Mouse (Mus musculus): ENCODE measurements around the gene Cdkn1a. TPM values are rescaled to one million over a fixed set of nuclear protein-coding genes. Genes with fewer than 3 reads are reported as not detected.
"Not testable (repeated sequence)": the region's sequence is repeated elsewhere in the genome, so short reads cannot be mapped to it uniquely, and the experiment has no call there.

The Cdkn1a gene
- polyA plus RNA-seq, 1 experiment from 2014 or later = 184 TPM

- ATAC-seq = no peak
- WGBS = 93% methylated on average over 6 of the region's 6 CpGs
- no peak overlapping the region for H3K4me3 ChIP-seq (ENCODE audit: low read length)
- H3K27ac ChIP-seq (ENCODE audit: low read depth, low read length) = no peak overlapping the region
- H3K4me2 ChIP-seq (ENCODE audit: low read length) = no peak overlapping the region; the same call in 1 of the 2 replicates
- H3K4me1 ChIP-seq (ENCODE audit: control insufficient read depth, insufficient read depth, low read depth, low read length) = peaks cover 2% of the 10 kb centered on the region; the same call in 1 of the 2 replicates
- H3K27me3 ChIP-seq (replicated peaks; ENCODE audit: control insufficient read depth, insufficient read depth, low read length) = no peaks in the 10 kb centered on the region
- H3K36me3 ChIP-seq (ENCODE audit: control insufficient read depth, insufficient read depth, low read length) = peaks cover 17% of the 10 kb centered on the region
- no peaks in the 10 kb centered on the region for H3K9me3 ChIP-seq (ENCODE audit: control insufficient read depth, low read length)
- H3K9ac ChIP-seq (ENCODE audit: low read depth, low read length) = no peak overlapping the region
Observed at GRCm38 (mm10) chr17:29096245-29096644, 5.5 kb downstream of the Cdkn1a start.

GRCm38 (mm10) chr17:29096851-29097561, 6.2 kb downstream of the Cdkn1a start:
- Histone ChIP-seq H3K9ac (ENCODE audit: low read depth, low read length) (no peak overlapping the region), H3K4me2 (ENCODE audit: low read length) (no peak overlapping the region), H3K36me3 (ENCODE audit: control insufficient read depth, insufficient read depth, low read length) (peaks cover 17% of the 10 kb centered on the region), H3K27ac (ENCODE audit: low read depth, low read length) (no peak overlapping the region), H3K4me1 (ENCODE audit: control insufficient read depth, insufficient read depth, low read depth, low read length) (peaks cover 2% of the 10 kb centered on the region; the same call in 1 of the 2 replicates), H3K4me3 (ENCODE audit: low read length) (no peak overlapping the region), H3K9me3 (ENCODE audit: control insufficient read depth, low read length) (no peaks in the 10 kb centered on the region), H3K27me3 (replicated peaks; ENCODE audit: control insufficient read depth, insufficient read depth, low read length) (no peaks in the 10 kb centered on the region)
- WGBS = 65% methylated on average over 7 of the region's 7 CpGs
- ATAC-seq = no peak

- no peak overlapping the region for H3K4me2 ChIP-seq (ENCODE audit: low read length)
- H3K9ac ChIP-seq (ENCODE audit: low read depth, low read length) = no peak overlapping the region
- H3K9me3 ChIP-seq (ENCODE audit: control insufficient read depth, low read length) = no peaks in the 10 kb centered on the region
- WGBS = 96% methylated on average over 22 of the region's 24 CpGs
- H3K27me3 ChIP-seq (replicated peaks; ENCODE audit: control insufficient read depth, insufficient read depth, low read length) = no peaks in the 10 kb centered on the region
- no peak for ATAC-seq
- peaks cover 17% of the 10 kb centered on the region for H3K36me3 ChIP-seq (ENCODE audit: control insufficient read depth, insufficient read depth, low read length)
- H3K4me1 ChIP-seq (ENCODE audit: control insufficient read depth, insufficient read depth, low read depth, low read length) = peaks cover 2% of the 10 kb centered on the region; the same call in 1 of the 2 replicates
- H3K4me3 ChIP-seq (ENCODE audit: low read length) = no peak overlapping the region
- no peak overlapping the region for H3K27ac ChIP-seq (ENCODE audit: low read depth, low read length)
Observed at GRCm38 (mm10) chr17:29098291-29098690, 7.5 kb downstream of the Cdkn1a start.

GRCm38 (mm10) chr17:29099076-29099475, 8.3 kb downstream of the Cdkn1a start:
- no peak overlapping the region for H3K27ac ChIP-seq (ENCODE audit: low read depth, low read length)
- no peak for ATAC-seq
- no peak overlapping the region for H3K4me2 ChIP-seq (ENCODE audit: low read length)
- no peaks in the 10 kb centered on the region for H3K9me3 ChIP-seq (ENCODE audit: control insufficient read depth, low read length)
- no peak overlapping the region for H3K9ac ChIP-seq (ENCODE audit: low read depth, low read length)
- H3K36me3 ChIP-seq (ENCODE audit: control insufficient read depth, insufficient read depth, low read length) = peaks cover 17% of the 10 kb centered on the region
- H3K4me1 ChIP-seq (ENCODE audit: control insufficient read depth, insufficient read depth, low read depth, low read length) = peaks cover 2% of the 10 kb centered on the region; the same call in 1 of the 2 replicates
- no peak overlapping the region for H3K4me3 ChIP-seq (ENCODE audit: low read length)
- 77% methylated on average over 8 of the region's 8 CpGs for WGBS
- H3K27me3 ChIP-seq (replicated peaks; ENCODE audit: control insufficient read depth, insufficient read depth, low read length) = no peaks in the 10 kb centered on the region

GRCm38 (mm10) chr17:29100627-29101026, 9.9 kb downstream of the Cdkn1a start:
- Histone ChIP-seq H3K4me1 (ENCODE audit: control insufficient read depth, insufficient read depth, low read depth, low read length) (peaks cover 1% of the 10 kb centered on the region; the same call in 1 of the 2 replicates), H3K4me2 (ENCODE audit: low read length) (no peak overlapping the region), H3K4me3 (ENCODE audit: low read length) (no peak overlapping the region), H3K9ac (ENCODE audit: low read depth, low read length) (no peak overlapping the region), H3K36me3 (ENCODE audit: control insufficient read depth, insufficient read depth, low read length) (peaks cover 17% of the 10 kb centered on the region), H3K27ac (ENCODE audit: low read depth, low read length) (no peak overlapping the region), H3K9me3 (ENCODE audit: control insufficient read depth, low read length) (no peaks in the 10 kb centered on the region), H3K27me3 (replicated peaks; ENCODE audit: control insufficient read depth, insufficient read depth, low read length) (no peaks in the 10 kb centered on the region)
- ATAC-seq = no peak
- WGBS = 95% methylated on average over 7 of the region's 7 CpGs

GRCm38 (mm10) chr17:29110356-29110755, 19.6 kb downstream of the Cdkn1a start:
- not testable (repeated sequence) for ATAC-seq; H3K27me3 ChIP-seq (replicated peaks; ENCODE audit: control insufficient read depth, insufficient read depth, low read length); H3K9ac ChIP-seq (ENCODE audit: low read depth, low read length); H3K27ac ChIP-seq (ENCODE audit: low read depth, low read length); H3K4me3 ChIP-seq (ENCODE audit: low read length); H3K9me3 ChIP-seq (ENCODE audit: control insufficient read depth, low read length); H3K4me1 ChIP-seq (ENCODE audit: control insufficient read depth, insufficient read depth, low read depth, low read length); H3K4me2 ChIP-seq (ENCODE audit: low read length); H3K36me3 ChIP-seq (ENCODE audit: control insufficient read depth, insufficient read depth, low read length)
- WGBS = 81% methylated on average over 6 of the region's 6 CpGs

GRCm38 (mm10) chr17:29111332-29111731, 20.6 kb downstream of the Cdkn1a start:
- Histone ChIP-seq H3K4me1 (ENCODE audit: control insufficient read depth, insufficient read depth, low read depth, low read length) (no peaks in the 10 kb centered on the region), H3K4me2 (ENCODE audit: low read length) (no peak overlapping the region), H3K9ac (ENCODE audit: low read depth, low read length) (no peak overlapping the region), H3K27ac (ENCODE audit: low read depth, low read length) (no peak overlapping the region), H3K4me3 (ENCODE audit: low read length) (no peak overlapping the region), H3K36me3 (ENCODE audit: control insufficient read depth, insufficient read depth, low read length) (no peaks in the 10 kb centered on the region), H3K9me3 (ENCODE audit: control insufficient read depth, low read length) (no peaks in the 10 kb centered on the region), H3K27me3 (replicated peaks; ENCODE audit: control insufficient read depth, insufficient read depth, low read length) (no peaks in the 10 kb centered on the region)
- ATAC-seq = no peak
- WGBS = 91% methylated on average over 5 of the region's 5 CpGs

GRCm38 (mm10) chr17:29113591-29114352, 23.0 kb downstream of the Cdkn1a start, which contains the start of gene Rab44:
Rab44 (plus strand) TSS chr17:29114145.
- H3K4me1 ChIP-seq (ENCODE audit: control insufficient read depth, insufficient read depth, low read depth, low read length) = no peaks in the 10 kb centered on the region
- H3K27ac ChIP-seq (ENCODE audit: low read depth, low read length) = no peak within 1 kb of the TSS
- H3K27me3 ChIP-seq (replicated peaks; ENCODE audit: control insufficient read depth, insufficient read depth, low read length) = no peaks in the 10 kb centered on the region
- no peaks in the 10 kb centered on the region for H3K36me3 ChIP-seq (ENCODE audit: control insufficient read depth, insufficient read depth, low read length)
- no peak within 1 kb of the TSS for H3K4me3 ChIP-seq (ENCODE audit: low read length)
- no peak for ATAC-seq
- no peaks in the 10 kb centered on the region for H3K9me3 ChIP-seq (ENCODE audit: control insufficient read depth, low read length)
- no peak within 1 kb of the TSS for H3K9ac ChIP-seq (ENCODE audit: low read depth, low read length)
- WGBS = 92% methylated on average over 13 of the region's 13 CpGs
- H3K4me2 ChIP-seq (ENCODE audit: low read length) = no peak within 1 kb of the TSS

GRCm38 (mm10) chr17:29116023-29116422, 25.2 kb downstream of the Cdkn1a start:
- H3K9ac ChIP-seq (ENCODE audit: low read depth, low read length) = no peak overlapping the region
- no peak for ATAC-seq
- no peak overlapping the region for H3K27ac ChIP-seq (ENCODE audit: low read depth, low read length)
- H3K4me1 ChIP-seq (ENCODE audit: control insufficient read depth, insufficient read depth, low read depth, low read length) = no peaks in the 10 kb centered on the region
- no peaks in the 10 kb centered on the region for H3K9me3 ChIP-seq (ENCODE audit: control insufficient read depth, low read length)
- H3K36me3 ChIP-seq (ENCODE audit: control insufficient read depth, insufficient read depth, low read length) = no peaks in the 10 kb centered on the region
- H3K4me3 ChIP-seq (ENCODE audit: low read length) = no peak overlapping the region
- H3K27me3 ChIP-seq (replicated peaks; ENCODE audit: control insufficient read depth, insufficient read depth, low read length) = no peaks in the 10 kb centered on the region
- H3K4me2 ChIP-seq (ENCODE audit: low read length) = no peak overlapping the region
- 74% methylated on average over 12 of the region's 12 CpGs for WGBS
